Mouse (Mus musculus) hindbrain, embryonic 15.5 days (tissue): ENCODE measurements around the gene Pam. TPM values are rescaled to one million over a fixed set of nuclear protein-coding genes. Genes with fewer than 3 reads are reported as not detected.
A peak's percentile ranks its signal among the peaks of the same experiment; 100 is the strongest.

Experiments used
- ATAC-seq: fragments of 200-750 bp; cut with Nextera tagmentation; 2 replicates; pipeline ENCODE4 v1.8.0; 2017; ENCODE audit warnings: low read depth, moderate number of reproducible peaks, moderate TSS enrichment; ENCODE audit not compliant: low FRiP score
- H3K27ac ChIP-seq: fragments of 300-500 bp; sonication (generic); replicated peaks from 2 replicates; pipeline ENCODE4 v1.5.1; 2015; ENCODE audit warnings: mild to moderate bottlenecking, inconsistent platforms
- H3K27me3 ChIP-seq: fragments of 300-500 bp; sonication (generic); 2 replicates; pipeline ENCODE4 v1.6.1; 2015; ENCODE audit warnings: control low read depth, inconsistent platforms
- H3K36me3 ChIP-seq: fragments of 300-500 bp; sonication (generic); 2 replicates; pipeline ENCODE4 v1.6.1; 2015; ENCODE audit warnings: control low read depth, inconsistent platforms
- H3K4me1 ChIP-seq: fragments of 300-500 bp; sonication (generic); replicated peaks from 2 replicates; pipeline ENCODE4 v1.6.1; 2015; ENCODE audit warnings: control low read depth, inconsistent platforms
- H3K4me2 ChIP-seq: fragments of 300-500 bp; sonication (generic); 2 replicates; pipeline ENCODE4 v1.6.1; 2015; ENCODE audit warnings: moderate library complexity, mild to moderate bottlenecking, inconsistent platforms
- H3K4me3 ChIP-seq: fragments of 300-500 bp; sonication (generic); 2 replicates; pipeline ENCODE4 v1.5.1; 2015; ENCODE audit warnings: mild to moderate bottlenecking, inconsistent platforms
- H3K9ac ChIP-seq: fragments of 300-500 bp; sonication (generic); 2 replicates; pipeline ENCODE4 v1.6.1; 2015; ENCODE audit warnings: inconsistent platforms
- H3K9me3 ChIP-seq: fragments of 300-500 bp; sonication (generic); 2 replicates; pipeline ENCODE4 v1.6.1; 2016; ENCODE audit warnings: control low read depth, inconsistent platforms
- WGBS: fragments of 180-500 bp; shearing (Covaris S2); methylation state at CpG from one replicate; pipeline ENCODE4 v1.1.7; 2015; 5-methylcytosine and 5-hydroxymethylcytosine counted together
- polyA plus RNA-seq: library from polyadenylated mRNA; unstranded; fragments of >200 nt; fragmentation: Nextera tagmentation; extraction: Ambion mirVana; gene quantifications from 2 replicates; pipeline ENCODE4 v1.2.1, GENCODE M21; 2015

Gene Pam
- polyA plus RNA-seq, 1 experiment from 2014 or later, result 29.8 TPM

- H3K36me3 ChIP-seq, result no peaks in the 10 kb centered on the region; the same call in 1 of the 2 replicates
- H3K4me2 ChIP-seq, result no peak overlapping the region
- 90% methylated on average over 3 of the region's 3 CpGs for WGBS
- H3K27me3 ChIP-seq, result no peaks in the 10 kb centered on the region
- H3K9me3 ChIP-seq, result no peaks in the 10 kb centered on the region
- H3K27ac ChIP-seq, result no peak overlapping the region
- no peak overlapping the region for H3K9ac ChIP-seq
- no peak for ATAC-seq
- no peak overlapping the region for H3K4me3 ChIP-seq
- H3K4me1 ChIP-seq, result no peaks in the 10 kb centered on the region
Measured at GRCm38 (mm10) chr1:97787674-97788073, 307.8 kb downstream of the Pam start.

GRCm38 (mm10) chr1:97785685-97786393, 309.6 kb downstream of the Pam start:
- Histone ChIP-seq H3K9me3 (no peaks in the 10 kb centered on the region), H3K9ac (no peak overlapping the region), H3K27me3 (no peaks in the 10 kb centered on the region), H3K36me3 (no peaks in the 10 kb centered on the region; the same call in 1 of the 2 replicates), H3K4me1 (no peaks in the 10 kb centered on the region), H3K4me3 (no peak overlapping the region), H3K4me2 (no peak overlapping the region), H3K27ac (no peak overlapping the region)
- ATAC-seq, result no peak
- 90% methylated on average over 11 of the region's 11 CpGs for WGBS

DNA sequence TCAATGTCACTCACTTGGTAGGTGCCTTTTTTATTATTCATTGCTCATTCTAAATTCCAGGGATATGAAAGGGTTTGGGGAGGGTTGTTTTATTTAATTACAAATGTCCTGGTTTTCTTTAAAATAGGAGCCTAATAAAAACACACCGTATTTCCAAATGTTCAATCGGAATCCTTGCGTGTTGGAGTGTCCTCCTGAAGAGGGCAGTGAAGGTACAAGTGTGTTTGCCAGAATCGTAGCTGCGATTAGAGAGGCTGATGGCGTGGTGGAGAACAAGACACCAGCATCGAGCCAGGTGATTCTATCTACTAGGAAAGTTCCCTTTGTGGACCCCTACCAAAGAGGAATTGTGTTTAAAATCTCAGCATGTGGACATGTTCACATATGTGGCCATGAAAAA, 310.5 kb downstream of the Pam start:
- no peak for ATAC-seq
- H3K9ac ChIP-seq, result no peak overlapping the region
- no peaks in the 10 kb centered on the region for H3K9me3 ChIP-seq
- no peak overlapping the region for H3K27ac ChIP-seq
- no peaks in the 10 kb centered on the region; the same call in 1 of the 2 replicates for H3K36me3 ChIP-seq
- no peaks in the 10 kb centered on the region for H3K27me3 ChIP-seq
- WGBS, result 82% methylated on average over 7 of the region's 7 CpGs
- no peak overlapping the region for H3K4me2 ChIP-seq
- no peak overlapping the region for H3K4me3 ChIP-seq
- H3K4me1 ChIP-seq, result no peaks in the 10 kb centered on the region

DNA sequence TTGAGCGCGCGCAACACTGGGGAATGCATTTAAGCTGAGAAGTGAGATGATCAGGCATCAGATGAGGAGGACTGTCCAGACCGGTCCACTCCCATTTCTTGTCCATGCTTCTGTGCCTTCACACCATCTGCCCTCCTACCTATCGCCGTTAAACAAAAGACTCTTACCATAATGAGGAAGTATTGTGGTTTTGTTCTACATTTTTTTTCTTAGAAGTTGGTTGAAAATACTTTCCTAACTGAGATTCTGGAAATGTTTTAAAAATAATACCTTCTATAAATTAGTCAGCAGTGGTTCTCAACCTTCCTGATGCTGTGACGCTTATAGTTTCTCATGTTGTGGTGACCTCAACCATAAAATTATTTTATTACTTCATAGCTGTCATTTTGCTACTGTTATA, 313.8 kb downstream of the Pam start:
- no peaks in the 10 kb centered on the region for H3K27me3 ChIP-seq
- no peak overlapping the region for H3K4me3 ChIP-seq
- no peak for ATAC-seq
- H3K9ac ChIP-seq, result no peak overlapping the region
- no peak overlapping the region for H3K27ac ChIP-seq
- no peaks in the 10 kb centered on the region for H3K4me1 ChIP-seq
- H3K36me3 ChIP-seq, result no peaks in the 10 kb centered on the region; the same call in 1 of the 2 replicates
- WGBS, result 97% methylated on average over 7 of the region's 7 CpGs
- H3K4me2 ChIP-seq, result no peak overlapping the region
- H3K9me3 ChIP-seq, result no peaks in the 10 kb centered on the region

DNA sequence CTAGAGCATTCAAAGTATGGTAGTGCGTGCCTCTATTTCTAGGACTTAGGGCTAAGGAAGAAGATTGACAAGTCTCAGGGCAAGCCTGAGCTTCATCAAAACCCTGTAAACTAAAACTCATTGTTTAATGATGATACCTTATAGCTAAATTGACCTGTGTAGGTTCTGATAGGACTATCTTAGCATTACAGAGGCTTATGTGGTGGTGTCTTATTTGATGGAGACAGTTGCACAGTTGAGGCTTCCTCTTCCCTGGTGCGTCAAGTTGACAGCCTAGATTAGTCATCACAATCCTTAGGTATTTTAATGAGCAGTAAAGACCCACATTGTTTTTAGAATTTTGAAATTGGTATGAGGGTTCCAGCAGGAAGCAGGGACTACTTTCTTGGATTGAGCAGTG, 321.5 kb downstream of the Pam start:
- Histone ChIP-seq H3K4me2 (no peak overlapping the region), H3K4me1 (peaks cover 4% of the 10 kb centered on the region), H3K36me3 (no peaks in the 10 kb centered on the region), H3K9me3 (no peaks in the 10 kb centered on the region), H3K9ac (no peak overlapping the region), H3K27ac (no peak overlapping the region), H3K4me3 (no peak overlapping the region), H3K27me3 (no peaks in the 10 kb centered on the region)
- no peak for ATAC-seq
- WGBS, result 99% methylated on average over 2 of the region's 2 CpGs

- Histone ChIP-seq H3K27ac (no peak overlapping the region), H3K36me3 (no peaks in the 10 kb centered on the region), H3K4me2 (no peak overlapping the region), H3K4me1 (peaks cover 8% of the 10 kb centered on the region), H3K9ac (no peak overlapping the region), H3K27me3 (no peaks in the 10 kb centered on the region), H3K4me3 (no peak overlapping the region), H3K9me3 (no peaks in the 10 kb centered on the region)
- 94% methylated on average over 6 of the region's 6 CpGs for WGBS
- no peak for ATAC-seq
Measured at GRCm38 (mm10) chr1:97773362-97773761, 322.1 kb downstream of the Pam start.

- Histone ChIP-seq H3K4me3 (no peak overlapping the region), H3K27ac (no peak overlapping the region), H3K4me1 (peaks cover 25% of the 10 kb centered on the region), H3K9ac (no peak overlapping the region), H3K27me3 (no peaks in the 10 kb centered on the region), H3K4me2 (no peak overlapping the region), H3K36me3 (no peaks in the 10 kb centered on the region), H3K9me3 (no peaks in the 10 kb centered on the region)
- ATAC-seq, result no peak
- 94% methylated on average over 5 of the region's 5 CpGs for WGBS
Measured at GRCm38 (mm10) chr1:97771727-97772126, 323.7 kb downstream of the Pam start.

GRCm38 (mm10) chr1:97771118-97771517, 324.3 kb downstream of the Pam start:
- WGBS, result 66% methylated on average over 7 of the region's 7 CpGs
- peak overlapping the region; percentile 58 for H3K4me2 ChIP-seq
- no peaks in the 10 kb centered on the region for H3K27me3 ChIP-seq
- no peak overlapping the region for H3K27ac ChIP-seq
- no peak overlapping the region for H3K4me3 ChIP-seq
- ATAC-seq, result no peak
- H3K4me1 ChIP-seq, result peaks cover 26% of the 10 kb centered on the region
- no peaks in the 10 kb centered on the region for H3K9me3 ChIP-seq
- H3K9ac ChIP-seq, result 0 out of 2 replicates have a peak overlapping the region, but pooled peaks have one; percentile 27
- H3K36me3 ChIP-seq, result no peaks in the 10 kb centered on the region

DNA sequence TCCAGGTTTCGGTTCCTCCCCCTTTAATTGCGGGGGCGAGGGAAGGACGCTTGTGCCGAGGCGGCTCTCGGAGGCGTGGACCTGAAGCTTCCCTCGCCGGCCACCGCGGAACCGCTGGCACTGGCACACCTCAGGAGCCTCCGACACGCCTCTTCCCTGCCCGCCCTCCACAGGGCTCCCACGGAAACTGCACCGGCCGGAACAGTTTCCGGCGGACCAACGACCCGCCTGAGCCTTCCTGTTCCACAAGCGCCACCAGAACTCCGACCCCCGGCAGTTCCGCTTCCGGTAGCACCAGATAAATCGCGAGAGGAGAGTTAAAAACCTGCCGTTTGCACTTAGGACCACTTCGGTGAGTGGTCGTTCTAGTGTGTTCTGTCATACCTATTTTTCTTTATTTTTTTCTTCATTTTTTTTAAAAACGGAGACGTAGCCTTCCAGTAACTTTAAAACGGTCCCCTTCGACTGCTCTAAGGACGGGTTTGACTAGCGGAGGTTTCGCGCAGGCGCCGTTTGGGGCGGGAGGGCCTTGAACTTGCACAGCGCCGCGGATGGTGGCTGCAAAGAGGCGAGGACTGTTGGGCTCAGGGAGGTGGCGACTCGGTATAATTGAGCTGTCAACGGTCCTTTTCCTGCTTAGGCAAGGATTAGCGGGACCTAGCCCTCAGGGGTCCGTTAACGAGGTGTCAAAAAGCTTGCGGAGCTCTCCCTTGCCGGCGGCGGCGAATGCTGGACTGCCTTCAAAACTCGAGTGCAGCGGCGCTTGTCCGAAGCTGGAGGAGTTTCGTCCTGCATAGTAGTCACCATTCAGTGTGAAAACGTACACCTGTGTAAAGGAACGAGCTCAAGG, 325.3 kb downstream of the Pam start, which contains the start of the genes Gin1 and Ppip5k2:
Gene Gin1, plus strand, starts transcription at position 269 of the 850 bp plus-strand sequence.
Gene Ppip5k2, minus strand, starts transcription at position 508 of the 850 bp plus-strand sequence.
- Histone ChIP-seq H3K4me1 (peaks cover 36% of the 10 kb centered on the region), H3K4me3 (peak within 1 kb of the TSS; percentile 95), H3K4me2 (peak within 1 kb of the TSS; percentile 58), H3K27ac (peak within 1 kb of the TSS; percentile 93), H3K27me3 (no peaks in the 10 kb centered on the region), H3K36me3 (no peaks in the 10 kb centered on the region), H3K9me3 (no peaks in the 10 kb centered on the region), H3K9ac (peak within 1 kb of the TSS; percentile 94)
- under 1% methylated on average over 66 of the region's 66 CpGs for WGBS
- ATAC-seq, result peak; percentile 99

DNA sequence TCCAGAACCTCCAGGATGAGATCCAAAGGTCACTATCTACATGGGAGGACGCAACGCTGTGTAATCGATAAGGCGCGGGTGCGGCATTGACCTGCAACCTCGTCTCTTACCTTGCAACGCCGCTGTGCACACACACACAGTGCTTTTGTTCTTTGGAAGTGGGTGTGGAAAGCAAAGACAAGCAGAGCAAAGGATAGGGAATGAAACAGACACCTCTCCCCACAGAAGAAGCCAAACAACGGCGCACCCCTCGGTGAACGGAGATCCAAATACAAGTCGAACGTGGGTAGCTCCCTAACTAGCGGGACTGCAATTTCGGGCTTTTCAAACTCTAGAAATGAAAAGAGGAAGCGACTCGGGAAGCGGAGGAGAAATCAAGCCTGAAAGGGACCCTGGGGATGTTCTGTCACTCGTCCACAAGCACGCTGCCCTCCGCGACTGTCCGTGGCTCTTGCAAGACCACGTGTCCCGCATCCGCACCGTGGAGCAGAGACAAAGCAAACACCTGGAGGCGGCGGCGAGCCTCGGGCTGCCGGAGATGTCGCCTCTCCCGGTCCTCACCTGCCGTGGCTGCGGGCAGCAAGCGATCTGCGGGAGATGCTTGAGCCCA, 326.0 kb downstream of the Pam start:
- peak; percentile 82 for ATAC-seq
- H3K9me3 ChIP-seq, result no peaks in the 10 kb centered on the region
- H3K4me2 ChIP-seq, result peak overlapping the region; percentile 58
- H3K27ac ChIP-seq, result peak overlapping the region; percentile 93
- H3K27me3 ChIP-seq, result no peaks in the 10 kb centered on the region
- H3K36me3 ChIP-seq, result no peaks in the 10 kb centered on the region
- peak overlapping the region; percentile 94 for H3K9ac ChIP-seq
- H3K4me1 ChIP-seq, result peaks cover 39% of the 10 kb centered on the region
- WGBS, result under 1% methylated on average over 40 of the region's 40 CpGs
- peak overlapping the region; percentile 95 for H3K4me3 ChIP-seq

- H3K27ac ChIP-seq, result peak overlapping the region; percentile 93
- ATAC-seq, result no peak
- H3K9ac ChIP-seq, result peak overlapping the region; percentile 94
- peak overlapping the region; percentile 95 for H3K4me3 ChIP-seq
- H3K4me2 ChIP-seq, result peak overlapping the region; percentile 58
- H3K27me3 ChIP-seq, result no peaks in the 10 kb centered on the region
- 12% methylated on average over 7 of the region's 7 CpGs for WGBS
- no peaks in the 10 kb centered on the region for H3K9me3 ChIP-seq
- H3K36me3 ChIP-seq, result no peaks in the 10 kb centered on the region
- H3K4me1 ChIP-seq, result peaks cover 43% of the 10 kb centered on the region
Measured at GRCm38 (mm10) chr1:97768906-97769293, 326.5 kb downstream of the Pam start.

GRCm38 (mm10) chr1:97768089-97768488, 327.4 kb downstream of the Pam start:
- Histone ChIP-seq H3K4me2 (peak overlapping the region; percentile 58), H3K9ac (no peak overlapping the region), H3K4me1 (peaks cover 43% of the 10 kb centered on the region), H3K9me3 (no peaks in the 10 kb centered on the region), H3K36me3 (no peaks in the 10 kb centered on the region), H3K4me3 (peak overlapping the region; percentile 95), H3K27ac (no peak overlapping the region), H3K27me3 (no peaks in the 10 kb centered on the region)
- no peak for ATAC-seq
- WGBS, result 85% methylated on average over 2 of the region's 2 CpGs
